Mouse (Mus musculus): Measurements from ENCODE around the gene Brinp2.

GRCm38 (mm10) chr1:158218294-158218693, 137.8 kb downstream of the Brinp2 start:
- no peak for TF ChIP-seq CTCF (IDR thresholded peaks at IDR 0.05; ENCODE audit: low read depth, low read length)
- no peak for TF ChIP-seq TAL1 (conservative IDR thresholded peaks at IDR 0.05; ENCODE audit: low read depth, low read length)

Measured in G1E (cell line).